Mouse (Mus musculus) gastrocnemius, adult 8-10 months (tissue): ENCODE data around the gene Ctnnbip1. TPM values are rescaled to one million over a fixed set of nuclear protein-coding genes. Genes with fewer than 3 reads are reported as not detected.

Experiments
- DNase-seq, 2 experiments: peaks; one replicate each; pipeline ENCODE4 v3.0.0; 2022; ENCODE audit warnings: low spot score in 2 of 2
- total RNA-seq, 4 experiments: library from RNA; stranded (reverse); gene quantifications; 2 replicates each; pipeline ENCODE4 v1.2.4; 2022

The Ctnnbip1 gene
- total RNA-seq, 4 experiments from 2014 or later, result 16.3 to 22.2 (median 18.8) TPM

DNA sequence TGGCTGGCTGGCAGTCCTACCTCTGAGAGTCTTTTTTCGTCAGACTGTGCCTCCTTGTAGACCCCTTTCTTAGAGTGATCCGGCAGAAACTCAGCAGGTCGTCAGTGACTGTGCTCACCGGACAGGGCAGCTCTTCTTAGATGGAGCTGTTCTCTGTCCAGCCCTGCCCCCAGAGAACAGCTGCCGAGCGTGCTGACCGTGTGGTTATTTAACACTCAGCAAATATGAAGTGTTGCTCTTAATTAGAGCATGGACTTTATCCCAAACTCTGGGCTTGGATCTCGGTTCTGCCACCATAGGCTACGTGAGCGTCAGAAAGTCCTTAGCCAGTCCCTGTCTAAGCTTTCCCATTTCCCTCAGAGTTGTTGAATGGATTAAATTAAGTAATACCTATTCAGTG is 3.2 kb downstream of the Ctnnbip1 start:
- no peak for DNase-seq

GRCm38 (mm10) chr4:149523961-149524360 is 5.9 kb downstream of the Ctnnbip1 start:
- DNase-seq, result no peak

GRCm38 (mm10) chr4:149525170-149525569 is 7.1 kb downstream of the Ctnnbip1 start:
- DNase-seq, result no peak

GRCm38 (mm10) chr4:149525811-149526210 is 7.8 kb downstream of the Ctnnbip1 start:
- no peak for DNase-seq

- DNase-seq, result no peak
Observed at GRCm38 (mm10) chr4:149526330-149526729, 8.3 kb downstream of the Ctnnbip1 start.

DNA sequence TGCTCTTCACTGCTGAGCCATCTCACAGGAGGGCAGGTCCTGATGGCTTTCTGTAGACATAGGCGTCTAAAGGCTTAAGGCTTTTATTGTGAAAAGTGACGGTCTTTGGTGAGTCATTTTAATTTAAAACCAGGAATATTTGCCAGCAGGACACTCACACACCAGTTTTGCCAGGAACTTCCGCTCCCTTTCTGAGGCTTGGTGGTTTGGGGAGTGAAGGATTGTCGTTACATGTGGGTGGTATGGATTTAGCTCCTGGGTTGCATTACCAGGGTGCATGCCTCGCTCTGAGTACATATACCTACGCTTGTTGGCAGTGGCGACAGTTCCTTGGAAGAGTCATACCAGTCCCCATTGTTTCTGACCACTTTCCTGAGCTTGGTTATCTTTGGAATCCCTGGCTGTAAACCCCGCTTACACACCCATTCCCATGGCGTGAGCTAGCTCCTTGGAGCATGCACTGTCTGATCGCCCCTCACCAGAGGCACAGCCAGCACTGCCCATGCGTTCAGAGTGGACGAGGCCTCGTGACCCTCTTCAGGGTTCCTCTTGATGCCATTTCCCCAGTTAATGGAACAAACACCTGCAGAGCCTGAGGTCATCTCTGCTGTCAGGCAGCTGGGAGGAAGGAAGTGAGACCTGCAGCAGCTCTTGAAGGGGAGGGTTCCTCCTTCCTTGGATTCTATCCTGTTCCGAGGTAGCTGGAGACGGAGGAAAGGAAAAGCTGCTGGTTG is 9.8 kb downstream of the Ctnnbip1 start:
- DNase-seq, result no peak

GRCm38 (mm10) chr4:149529691-149530090 is 11.7 kb downstream of the Ctnnbip1 start:
- no peak for DNase-seq

DNA sequence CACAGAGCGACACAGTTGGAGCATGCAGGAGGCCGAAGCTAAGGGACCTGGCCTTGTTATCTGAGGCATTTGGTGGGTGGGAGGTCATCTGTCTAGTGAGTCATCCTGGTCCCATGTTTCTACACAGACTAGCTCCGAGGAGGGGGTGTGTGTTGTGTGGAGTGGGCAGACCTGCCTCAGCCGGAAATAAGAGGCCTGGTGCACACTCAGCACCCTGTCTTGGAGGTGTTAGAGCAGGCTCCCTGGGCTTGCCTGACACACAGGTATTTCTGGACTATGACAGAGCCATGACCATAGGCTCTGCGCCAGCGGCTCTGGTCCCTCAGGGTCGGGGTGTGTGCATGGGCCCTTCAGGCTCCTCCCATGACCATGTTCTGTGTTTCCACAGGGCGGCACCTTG is 21.4 kb downstream of the Ctnnbip1 start:
- DNase-seq, result peak in 1 of 2 experiments; percentile 43

- DNase-seq, result no peak
Observed at GRCm38 (mm10) chr4:149541935-149542334, 23.9 kb downstream of the Ctnnbip1 start.

DNA sequence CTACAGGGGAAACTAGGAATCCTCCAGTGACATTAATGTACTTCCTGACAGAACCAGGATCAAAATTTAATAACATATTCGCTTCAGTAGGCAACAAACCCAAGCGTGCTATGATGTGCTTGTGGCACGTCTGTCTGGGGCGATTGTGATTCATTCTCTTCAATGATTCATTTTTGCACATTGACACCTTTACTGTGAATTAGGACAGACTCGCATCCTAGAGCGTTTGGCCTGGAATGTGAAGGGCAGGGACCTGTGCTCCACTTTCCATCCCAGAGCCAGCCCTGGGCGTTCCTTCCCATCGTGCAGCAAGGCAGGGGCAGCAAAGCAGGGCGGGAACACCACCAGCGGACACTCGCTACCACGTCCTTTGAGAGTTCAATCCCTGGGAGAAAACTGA is 24.4 kb downstream of the Ctnnbip1 start:
- no peak for DNase-seq

GRCm38 (mm10) chr4:149542927-149543553 is 25.0 kb downstream of the Ctnnbip1 start:
- peak; percentile 80 to 81 for DNase-seq

DNA sequence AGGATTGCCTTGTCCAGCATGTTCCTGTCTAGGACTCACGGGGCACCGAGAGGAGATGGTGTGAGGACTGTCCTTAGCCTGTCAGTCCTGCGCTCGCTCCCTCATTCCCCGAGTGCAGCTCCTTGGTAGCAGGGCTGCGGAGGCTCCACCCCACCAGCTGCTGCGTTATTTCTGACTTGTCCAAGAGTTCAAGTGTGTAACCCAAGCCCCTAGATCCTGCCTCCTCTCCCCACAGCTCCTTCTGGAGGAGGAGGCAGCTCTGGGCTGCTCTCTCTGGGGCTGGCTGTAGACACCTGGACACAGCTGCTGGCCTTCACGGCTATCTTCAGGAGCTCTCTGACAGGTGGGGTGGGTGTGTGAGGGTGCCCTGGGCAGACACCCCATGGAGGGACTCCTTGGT is 26.9 kb downstream of the Ctnnbip1 start:
- peak; percentile 54 to 67 for DNase-seq

- no peak for DNase-seq
Observed at GRCm38 (mm10) chr4:149546797-149547444, 28.9 kb downstream of the Ctnnbip1 start.

DNA sequence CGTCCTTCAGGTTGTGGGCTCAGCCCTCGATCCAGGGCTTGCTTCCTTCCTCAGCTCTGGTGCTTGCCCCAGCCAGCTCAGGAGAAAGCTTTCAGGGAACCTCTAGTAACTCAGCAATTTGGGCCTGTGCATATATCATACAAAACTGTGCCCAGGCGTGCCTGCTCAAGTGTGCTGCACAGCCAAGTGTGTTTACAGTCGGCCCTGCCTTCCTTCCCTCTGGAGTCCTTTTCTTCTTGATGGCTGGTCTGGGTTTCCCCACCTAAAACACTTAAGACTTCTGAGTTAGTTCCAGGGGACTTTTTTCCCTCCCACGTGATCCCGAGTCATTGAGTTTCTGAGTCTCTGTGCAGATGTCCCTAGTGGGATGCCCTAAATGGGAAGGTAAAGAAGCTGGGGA is 29.5 kb downstream of the Ctnnbip1 start:
- no peak for DNase-seq

- peak; percentile 69 to 70 for DNase-seq
Observed at GRCm38 (mm10) chr4:149549221-149549925, 31.3 kb downstream of the Ctnnbip1 start.

DNA sequence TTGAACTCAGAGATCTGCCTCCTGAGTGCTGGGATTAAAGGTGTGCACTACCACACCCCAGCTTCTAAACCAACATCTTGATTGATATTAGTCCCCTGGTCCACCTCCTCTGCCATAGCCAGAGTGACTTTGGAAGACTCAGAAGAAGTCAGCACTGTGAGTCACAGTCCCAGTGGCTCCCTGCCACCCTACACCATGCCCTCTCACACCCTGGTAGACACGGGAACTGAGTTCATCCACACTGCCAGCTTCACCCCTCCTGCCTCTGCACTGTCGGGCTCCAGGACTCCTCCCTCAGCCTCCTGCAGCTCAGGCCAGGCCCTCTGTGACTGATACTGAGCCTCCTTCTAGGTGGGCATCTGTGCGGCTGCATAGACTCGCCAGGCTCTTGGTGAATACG is 32.8 kb downstream of the Ctnnbip1 start:
- no peak for DNase-seq

DNA sequence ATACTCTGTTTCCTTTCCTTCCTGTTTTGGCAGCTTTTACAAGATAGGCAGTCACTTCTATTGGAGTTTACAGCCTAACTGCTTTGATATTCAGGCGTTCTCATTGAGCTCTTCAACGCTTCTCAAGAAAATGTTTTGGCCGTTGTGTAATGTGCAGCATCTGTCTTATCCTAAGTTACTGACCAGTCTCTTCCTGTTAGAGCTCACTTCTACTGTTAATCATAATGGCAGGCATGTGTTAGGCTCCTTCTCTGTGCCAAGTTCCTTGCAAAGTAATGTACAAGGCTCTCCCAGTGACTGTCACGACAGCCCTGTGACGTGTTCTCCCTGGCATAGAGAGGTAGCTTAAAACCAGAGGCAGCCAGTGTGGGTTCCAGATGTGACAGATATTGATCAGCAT is 33.7 kb downstream of the Ctnnbip1 start:
- no peak for DNase-seq

- no peak for DNase-seq
Observed at GRCm38 (mm10) chr4:149553834-149554233, 35.8 kb downstream of the Ctnnbip1 start.

- no peak for DNase-seq
Observed at GRCm38 (mm10) chr4:149556111-149556510, 38.1 kb downstream of the Ctnnbip1 start.

GRCm38 (mm10) chr4:149557905-149558304 is 39.9 kb downstream of the Ctnnbip1 start:
- no peak for DNase-seq

DNA sequence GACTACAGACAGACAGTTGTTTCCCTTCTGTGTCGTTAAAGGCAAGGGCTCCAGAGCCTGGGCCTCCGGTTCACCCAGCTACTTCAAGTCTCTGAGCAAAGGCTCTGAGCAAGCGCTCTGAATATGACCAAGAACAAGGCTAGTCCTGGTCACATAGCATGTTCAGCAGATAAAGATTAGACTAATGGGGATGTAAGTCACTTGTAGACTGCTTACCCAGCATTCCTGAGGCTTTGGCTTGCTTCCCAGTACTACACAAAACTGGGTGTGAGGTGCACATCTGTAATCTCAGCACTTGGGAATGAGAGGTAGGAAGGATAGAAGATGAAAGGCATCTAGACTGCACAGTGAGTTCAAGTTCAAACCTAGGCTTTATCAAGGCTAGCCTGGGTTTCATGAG is 40.4 kb downstream of the Ctnnbip1 start:
- no peak for DNase-seq

- DNase-seq, result no peak
Observed at GRCm38 (mm10) chr4:149561392-149561791, 43.4 kb downstream of the Ctnnbip1 start.
